8 mouse cellular contexts compared by ENCODE assay signal in genomic region chr1:133855274-133856017, GRCm38 (mm10). TPM values are rescaled to one million over a fixed set of nuclear protein-coding genes. Genes with fewer than 3 reads are reported as not detected.
DNase-seq lines count a peak whose midpoint lies in the region; ATAC-seq lines count a peak whose summit lies in the region.

No protein-coding gene starts in this region.

- no peaks in the 10 kb centered on the region for H3K9me3 ChIP-seq in kidney, embryonic 14.5 days (ENCODE audit: control insufficient read depth, low read length)
- H3K9me3 ChIP-seq in kidney, embryonic 16.5 days (ENCODE audit: low read length), result no peaks in the 10 kb centered on the region
- no peaks in the 10 kb centered on the region for H3K9me3 ChIP-seq in stomach, embryonic 16.5 days (replicated peaks; ENCODE audit: control insufficient read depth, low read length)

- H3K4me1 ChIP-seq in kidney, embryonic 14.5 days (ENCODE audit: control insufficient read depth, insufficient read depth, low read length), result peaks cover 15% of the 10 kb centered on the region
- H3K4me1 ChIP-seq in kidney, embryonic 16.5 days (ENCODE audit: insufficient read depth, low read length), result peaks cover 42% of the 10 kb centered on the region
- H3K4me1 ChIP-seq in stomach, embryonic 16.5 days (ENCODE audit: control insufficient read depth, insufficient read depth, low read length), result peaks cover 16% of the 10 kb centered on the region

- WGBS in kidney, embryonic 14.5 days, result 6% methylated on average over 15 of the region's 15 CpGs
- WGBS in kidney, embryonic 16.5 days, result 10% methylated on average over 15 of the region's 15 CpGs
- 17% methylated on average over 15 of the region's 15 CpGs for WGBS in stomach, embryonic 16.5 days

- H3K4me2 ChIP-seq in kidney, embryonic 14.5 days (replicated peaks; ENCODE audit: low read depth, low read length), result peak overlapping the region; percentile 44
- peak overlapping the region; percentile 57 for H3K4me2 ChIP-seq in kidney, embryonic 16.5 days (replicated peaks; ENCODE audit: low read depth, low read length)
- H3K4me2 ChIP-seq in stomach, embryonic 16.5 days (ENCODE audit: low read depth, low read length), result peak overlapping the region; percentile 56

- H3K36me3 ChIP-seq in kidney, embryonic 14.5 days (ENCODE audit: control insufficient read depth, insufficient read depth, low read length), result no peaks in the 10 kb centered on the region
- no peaks in the 10 kb centered on the region for H3K36me3 ChIP-seq in kidney, embryonic 16.5 days (ENCODE audit: insufficient read depth, low read length)
- no peaks in the 10 kb centered on the region for H3K36me3 ChIP-seq in stomach, embryonic 16.5 days (ENCODE audit: control insufficient read depth, insufficient read depth, low read length)

- H3K4me3 ChIP-seq in kidney, embryonic 14.5 days (ENCODE audit: low read length), result peak overlapping the region; percentile 27
- peak overlapping the region; percentile 36 for H3K4me3 ChIP-seq in kidney, embryonic 16.5 days (ENCODE audit: low read length)
- peak overlapping the region; percentile 31 for H3K4me3 ChIP-seq in stomach, embryonic 16.5 days (replicated peaks; ENCODE audit: low read length)

- 0 out of 2 replicates have a peak, but pooled peaks have one; percentile 2 for ATAC-seq in kidney, embryonic 14.5 days (ENCODE audit: low FRiP score, low TSS enrichment)
- peak; percentile 69 for ATAC-seq in frontal cortex, adult (ENCODE audit: low TSS enrichment)
- no peak for ATAC-seq in kidney, embryonic 16.5 days (ENCODE audit: low FRiP score, low TSS enrichment)
- ATAC-seq in stomach, embryonic 16.5 days (ENCODE audit: insufficient read depth, low FRiP score), result peak; percentile 41

- no peaks in the 10 kb centered on the region for H3K27me3 ChIP-seq in kidney, embryonic 14.5 days (ENCODE audit: control insufficient read depth, insufficient read depth, low read length)
- H3K27me3 ChIP-seq in kidney, embryonic 16.5 days (ENCODE audit: insufficient read depth, low read length), result peaks cover 4% of the 10 kb centered on the region; the same call in 1 of the 2 replicates
- H3K27me3 ChIP-seq in stomach, embryonic 16.5 days (ENCODE audit: control insufficient read depth, insufficient read depth, low read length), result no peaks in the 10 kb centered on the region

- H3K27ac ChIP-seq in kidney, embryonic 14.5 days (ENCODE audit: low read depth, low read length), result 0 out of 2 replicates have a peak overlapping the region, but pooled peaks have one; percentile 4
- H3K27ac ChIP-seq in kidney, embryonic 16.5 days (ENCODE audit: low read length), result no peak overlapping the region
- H3K27ac ChIP-seq in stomach, embryonic 16.5 days (ENCODE audit: low read length), result no peak overlapping the region

- DNase-seq in kidney, adult 11 months, result no peak
- DNase-seq in cerebellum, postnatal 10 days, result peak; percentile 49 to 51
- peak; percentile 32 to 34 for DNase-seq in lung, postnatal 4 days
- DNase-seq in thymus, adult 18-20 months, result no peak

- H3K9ac ChIP-seq in kidney, embryonic 14.5 days (ENCODE audit: low read depth, low read length), result no peak overlapping the region
- peak overlapping the region; percentile 5; the same call in 1 of the 2 replicates for H3K9ac ChIP-seq in kidney, embryonic 16.5 days (replicated peaks; ENCODE audit: low read length)
- H3K9ac ChIP-seq in stomach, embryonic 16.5 days (ENCODE audit: low read length), result peak overlapping the region; percentile 30; the same call in 1 of the 2 replicates

RNA-seq across cellular contexts. Expression of gene Optc, which starts 52.4 kb away (rescaled TPM):
- 0.26 TPM in 1 of 2 replicates, not detected in the other for polyA plus RNA-seq in kidney, embryonic 14.5 days (2014; fragmentation: Nextera tagmentation; extraction: Ambion mirVana)
- 0.18 and 0.47 TPM in 2 replicates for polyA plus RNA-seq in kidney, embryonic 16.5 days (2015; fragmentation: Nextera tagmentation; extraction: Ambion mirVana)
- polyA plus RNA-seq in stomach, embryonic 16.5 days (2015; fragmentation: Nextera tagmentation; extraction: Ambion mirVana), result 1.9 and 2.7 TPM in 2 replicates

RNA-seq across cellular contexts. Expression of gene Atp2b4, which starts 54.6 kb away (rescaled TPM):
- polyA plus RNA-seq in kidney, embryonic 14.5 days (2014; fragmentation: Nextera tagmentation; extraction: Ambion mirVana), result 5.2 and 9.6 TPM in 2 replicates
- 7.6 and 8.2 TPM in 2 replicates for polyA plus RNA-seq in kidney, embryonic 16.5 days (2015; fragmentation: Nextera tagmentation; extraction: Ambion mirVana)
- 22.3 and 23.9 TPM in 2 replicates for polyA plus RNA-seq in stomach, embryonic 16.5 days (2015; fragmentation: Nextera tagmentation; extraction: Ambion mirVana)

Comparison
In these comparisons a context has a peak if more than half of its experiments do, and no peak if none do; other contexts are left out.
1. DNase-seq: peak in cerebellum, postnatal 10 days (2 of 2) and lung, postnatal 4 days (2 of 2); none in kidney, adult 11 months (single experiment) and thymus, adult 18-20 months (0 of 2).
2. Peak in every context shown above with its lines, with median percentiles within 50 percentile points of each other: H3K4me2 ChIP-seq and H3K4me3 ChIP-seq.